ENCODE assay signal across 8 mouse cellular contexts in the genomic region with DNA sequence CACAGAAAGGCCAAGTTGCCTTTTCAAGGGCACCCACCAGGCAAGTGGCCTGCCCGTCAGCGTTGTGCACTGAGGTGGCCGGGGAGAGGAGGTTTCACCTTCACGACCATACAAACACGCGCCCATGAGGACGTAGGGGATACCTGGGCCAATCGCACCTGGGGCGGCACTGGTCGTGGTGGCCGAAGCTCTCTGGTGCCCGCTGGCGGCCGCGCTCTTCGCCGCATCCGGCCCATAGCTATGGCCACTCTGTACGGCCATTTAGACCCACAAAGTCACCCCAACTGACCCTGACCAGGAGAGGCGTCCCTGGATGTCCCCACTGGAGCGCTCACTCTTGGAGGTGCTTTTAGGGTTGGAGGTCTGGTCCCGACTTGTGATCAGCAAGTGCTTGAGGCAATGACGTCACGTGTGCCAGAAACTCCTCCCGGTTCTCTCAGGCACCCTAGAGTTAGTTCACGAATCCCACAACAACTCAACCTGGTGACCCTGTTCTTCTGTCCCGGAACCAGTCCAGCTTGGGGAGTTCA. TPM values are rescaled to one million over a fixed set of nuclear protein-coding genes. Genes with fewer than 3 reads are reported as not detected.
DNase-seq lines count a peak whose midpoint lies in the region; ATAC-seq lines count a peak whose summit lies in the region.

No protein-coding gene starts in this region.

- peak; percentile 72 for DNase-seq in adrenal gland, postnatal 14 days
- DNase-seq in embryo, embryonic 11 days = peak; percentile 72
- peak; percentile 49 for DNase-seq in gastrocnemius, postnatal 25 days
- peak; percentile 45 to 51 for DNase-seq in left cerebral cortex, adult 8-10 months (ENCODE audit: low spot score in 2 of 2)
- peak; percentile 81 to 82 for DNase-seq in lung, postnatal 4 days
- DNase-seq in right cerebral cortex, adult 18-20 months = peak; percentile 46
- peak; percentile 70 for DNase-seq in urinary bladder, postnatal 25 days (ENCODE audit: low spot score)

- peak; percentile 38 for ATAC-seq in inflammation-experienced regulatory T-cells, adult 6 months

RNA-seq across cellular contexts. Expression of gene 1810055G02Rik, which starts 11.3 kb away (rescaled TPM):
- total RNA-seq in adrenal gland, postnatal 14 days (2021) = 29.2 and 33.7 TPM in 2 replicates
- total RNA-seq in gastrocnemius, postnatal 25 days (2021) = 10 to 100 TPM; 10.8 to 12.6 TPM
- polyA plus RNA-seq in inflammation-experienced regulatory T-cells, adult 6 months (2017; shearing (Covaris generic)) = 1 to 10 TPM; 4.1 to 6.0 (median 5.3) TPM
- total RNA-seq in left cerebral cortex, adult 8-10 months (2022) = 10 to 100 TPM; 25.9 to 28.3 (median 26.3) TPM

RNA-seq across cellular contexts. Expression of gene Lrp5, which starts 33.1 kb away (rescaled TPM):
- total RNA-seq in adrenal gland, postnatal 14 days (2021) = 96.5 and 97.9 TPM in 2 replicates
- total RNA-seq in gastrocnemius, postnatal 25 days (2021) = 10 to 100 TPM; 24.6 to 28.2 TPM
- polyA plus RNA-seq in inflammation-experienced regulatory T-cells, adult 6 months (2017; shearing (Covaris generic)) = under 1 TPM in 2 of 3 experiments, not detected in 1; 0.05 to 0.08 TPM
- total RNA-seq in left cerebral cortex, adult 8-10 months (2022) = 10 to 100 TPM in 1 of 4 experiments, 1 to 10 TPM in 3; 7.9 to 10.6 (median 8.4) TPM

RNA-seq across cellular contexts. Expression of gene Kmt5b, which starts 47.8 kb away (rescaled TPM):
- total RNA-seq in adrenal gland, postnatal 14 days (2021) = 63.2 and 63.9 TPM in 2 replicates
- 10 to 100 TPM; 19.1 to 20.2 TPM for total RNA-seq in gastrocnemius, postnatal 25 days (2021)
- polyA plus RNA-seq in inflammation-experienced regulatory T-cells, adult 6 months (2017; shearing (Covaris generic)) = 10 to 100 TPM; 25.1 to 41.5 (median 32.7) TPM
- 10 to 100 TPM; 46.2 to 53.0 (median 50.5) TPM for total RNA-seq in left cerebral cortex, adult 8-10 months (2022)

Comparison
In these comparisons a context has a peak if more than half of its experiments do, and no peak if none do; other contexts are left out.
1. Peak in every context shown above with its lines: DNase-seq and ATAC-seq.